Mouse (Mus musculus): Measurements from ENCODE around the gene Lpar1. TPM values are rescaled to one million over a fixed set of nuclear protein-coding genes. Genes with fewer than 3 reads are reported as not detected.

Lpar1 gene
- polyA plus RNA-seq, 1 experiment from 2014 or later = 150 TPM

GRCm38 (mm10) chr4:58527852-58528251 lies 25.8 kb downstream of the Lpar1 start:
- H3K4me1 ChIP-seq = peaks cover 24% of the 10 kb centered on the region
- H3K27ac ChIP-seq = no peak overlapping the region
- no peak for ATAC-seq (ENCODE audit: insufficient number of reproducible peaks, low FRiP score, low TSS enrichment, low read depth)
- H3K4me3 ChIP-seq = no peak overlapping the region
- 80% methylated on average over 3 of the region's 3 CpGs for WGBS
- H3K27me3 ChIP-seq = no peaks in the 10 kb centered on the region
- no peaks in the 10 kb centered on the region for H3K9me3 ChIP-seq
- no peak overlapping the region for H3K9ac ChIP-seq
- no peak overlapping the region for H3K4me2 ChIP-seq
- no peaks in the 10 kb centered on the region for H3K36me3 ChIP-seq

- Histone ChIP-seq H3K9ac (no peak overlapping the region), H3K27ac (no peak overlapping the region), H3K36me3 (no peaks in the 10 kb centered on the region), H3K4me2 (no peak overlapping the region), H3K4me1 (peaks cover 48% of the 10 kb centered on the region), H3K4me3 (no peak overlapping the region), H3K27me3 (no peaks in the 10 kb centered on the region), H3K9me3 (no peaks in the 10 kb centered on the region)
- WGBS = 31% methylated on average over 8 of the region's 8 CpGs
- ATAC-seq (ENCODE audit: insufficient number of reproducible peaks, low FRiP score, low TSS enrichment, low read depth) = no peak
Measured at GRCm38 (mm10) chr4:58521137-58521536, 32.6 kb downstream of the Lpar1 start.

- no peak overlapping the region for H3K9ac ChIP-seq
- H3K4me2 ChIP-seq = no peak overlapping the region
- no peaks in the 10 kb centered on the region for H3K36me3 ChIP-seq
- no peaks in the 10 kb centered on the region for H3K9me3 ChIP-seq
- 50% methylated on average over 5 of the region's 5 CpGs for WGBS
- H3K27me3 ChIP-seq = no peaks in the 10 kb centered on the region
- no peak for ATAC-seq (ENCODE audit: insufficient number of reproducible peaks, low FRiP score, low TSS enrichment, low read depth)
- H3K4me1 ChIP-seq = peaks cover 44% of the 10 kb centered on the region
- 0 out of 2 replicates have a peak overlapping the region, but pooled peaks have one; percentile 22 for H3K27ac ChIP-seq
- no peak overlapping the region for H3K4me3 ChIP-seq
Measured at GRCm38 (mm10) chr4:58520531-58520930, 33.2 kb downstream of the Lpar1 start.

- no peaks in the 10 kb centered on the region for H3K9me3 ChIP-seq
- no peak overlapping the region for H3K4me2 ChIP-seq
- H3K4me3 ChIP-seq = no peak overlapping the region
- H3K27me3 ChIP-seq = no peaks in the 10 kb centered on the region
- 53% methylated on average over 4 of the region's 4 CpGs for WGBS
- H3K9ac ChIP-seq = no peak overlapping the region
- no peak for ATAC-seq (ENCODE audit: insufficient number of reproducible peaks, low FRiP score, low TSS enrichment, low read depth)
- no peak overlapping the region for H3K27ac ChIP-seq
- H3K36me3 ChIP-seq = no peaks in the 10 kb centered on the region
- peaks cover 48% of the 10 kb centered on the region for H3K4me1 ChIP-seq
Measured at GRCm38 (mm10) chr4:58519891-58520290, 33.8 kb downstream of the Lpar1 start.

DNA sequence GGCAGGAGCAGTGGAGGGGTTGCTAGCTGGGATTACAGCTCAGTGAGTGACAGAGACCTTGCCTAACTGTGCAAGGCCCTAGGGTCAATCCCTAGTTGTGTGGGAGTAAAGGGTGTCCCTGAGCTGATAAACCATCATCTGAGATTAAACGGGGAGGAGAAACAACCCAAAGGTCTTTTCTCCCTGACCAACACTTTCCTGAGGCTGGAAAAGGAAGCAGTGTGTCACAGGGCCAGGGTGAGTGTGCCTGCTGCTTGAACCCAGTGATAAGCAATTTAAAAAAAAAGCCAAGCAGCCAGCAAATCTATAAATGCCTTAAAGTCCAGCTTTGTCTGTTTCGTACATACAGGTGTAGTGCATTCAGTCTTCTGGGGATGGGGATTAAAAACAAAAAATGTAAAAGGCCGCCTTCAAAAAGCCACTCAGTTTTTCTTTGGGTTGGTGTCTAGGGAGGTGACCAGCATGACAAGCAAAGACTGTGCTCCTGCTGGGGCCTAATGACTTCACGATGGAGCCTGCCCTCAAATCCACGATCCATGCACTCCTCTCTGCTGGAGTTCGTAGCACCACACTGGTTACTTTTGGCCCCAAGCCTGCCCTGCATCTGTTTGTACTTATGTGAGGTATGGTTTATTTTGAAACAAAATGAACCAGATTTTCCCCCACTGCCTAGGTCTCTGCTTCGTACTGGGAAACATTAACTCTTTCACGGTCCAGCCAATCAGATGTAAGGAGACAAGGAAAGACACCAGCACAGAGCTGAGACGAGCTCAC lies 35.3 kb downstream of the Lpar1 start:
- Histone ChIP-seq H3K36me3 (no peaks in the 10 kb centered on the region), H3K4me1 (peaks cover 48% of the 10 kb centered on the region), H3K27ac (peak overlapping the region; percentile 22; the same call in 1 of the 2 replicates), H3K9me3 (no peaks in the 10 kb centered on the region), H3K4me3 (no peak overlapping the region), H3K27me3 (no peaks in the 10 kb centered on the region), H3K9ac (no peak overlapping the region), H3K4me2 (no peak overlapping the region)
- 34% methylated on average over 9 of the region's 9 CpGs for WGBS
- no peak for ATAC-seq (ENCODE audit: insufficient number of reproducible peaks, low FRiP score, low TSS enrichment, low read depth)

DNA sequence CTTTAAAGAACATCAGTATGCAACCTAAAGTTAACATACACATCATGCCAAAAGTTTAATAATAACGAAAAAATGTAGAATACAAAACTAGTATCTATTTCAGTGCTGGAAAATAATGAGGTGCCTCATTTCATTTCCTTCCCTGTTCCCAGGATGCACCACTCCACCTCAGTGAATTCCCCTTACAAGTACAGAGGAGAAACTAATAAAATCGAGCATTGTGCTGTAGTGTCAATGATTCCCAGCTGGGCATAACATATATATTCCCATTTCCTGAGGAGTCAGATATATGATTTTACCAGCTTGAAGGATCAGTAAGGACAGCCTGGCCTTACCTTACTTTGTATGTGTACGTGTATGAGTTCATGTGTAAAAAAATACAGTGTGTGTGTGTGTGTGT lies 36.9 kb downstream of the Lpar1 start:
- peaks cover 45% of the 10 kb centered on the region for H3K4me1 ChIP-seq
- 32% methylated on average over 3 of the region's 3 CpGs for WGBS
- no peak overlapping the region for H3K4me2 ChIP-seq
- no peak overlapping the region for H3K9ac ChIP-seq
- H3K36me3 ChIP-seq = no peaks in the 10 kb centered on the region
- H3K4me3 ChIP-seq = no peak overlapping the region
- no peaks in the 10 kb centered on the region for H3K27me3 ChIP-seq
- H3K27ac ChIP-seq = peak overlapping the region; percentile 61; the same call in 1 of the 2 replicates
- H3K9me3 ChIP-seq = no peaks in the 10 kb centered on the region
- no peak for ATAC-seq (ENCODE audit: insufficient number of reproducible peaks, low FRiP score, low TSS enrichment, low read depth)

DNA sequence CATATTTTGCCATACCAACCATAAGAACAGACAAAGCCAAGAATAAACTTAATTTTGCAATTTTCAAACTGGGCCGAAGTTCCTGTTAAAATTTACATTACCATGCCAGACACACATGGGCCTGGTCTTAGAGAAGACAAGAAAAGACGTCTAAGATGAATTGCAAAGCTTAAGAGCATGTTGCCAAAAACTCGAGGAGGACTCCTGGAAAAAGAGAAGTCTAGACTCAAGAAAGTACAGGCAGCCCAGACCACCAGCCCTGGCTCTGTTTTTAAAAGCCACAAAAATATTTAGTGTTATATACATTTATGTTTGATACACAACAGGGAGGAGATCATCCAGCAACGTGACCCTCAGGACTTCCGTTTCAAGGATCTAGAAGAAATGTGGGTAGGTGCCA lies 37.5 kb downstream of the Lpar1 start:
- no peak for ATAC-seq (ENCODE audit: insufficient number of reproducible peaks, low FRiP score, low TSS enrichment, low read depth)
- Histone ChIP-seq H3K27ac (peak overlapping the region; percentile 17), H3K36me3 (no peaks in the 10 kb centered on the region), H3K9me3 (no peaks in the 10 kb centered on the region), H3K4me2 (no peak overlapping the region), H3K4me3 (no peak overlapping the region), H3K4me1 (peaks cover 39% of the 10 kb centered on the region), H3K9ac (no peak overlapping the region), H3K27me3 (no peaks in the 10 kb centered on the region)
- 42% methylated on average over 5 of the region's 5 CpGs for WGBS

DNA sequence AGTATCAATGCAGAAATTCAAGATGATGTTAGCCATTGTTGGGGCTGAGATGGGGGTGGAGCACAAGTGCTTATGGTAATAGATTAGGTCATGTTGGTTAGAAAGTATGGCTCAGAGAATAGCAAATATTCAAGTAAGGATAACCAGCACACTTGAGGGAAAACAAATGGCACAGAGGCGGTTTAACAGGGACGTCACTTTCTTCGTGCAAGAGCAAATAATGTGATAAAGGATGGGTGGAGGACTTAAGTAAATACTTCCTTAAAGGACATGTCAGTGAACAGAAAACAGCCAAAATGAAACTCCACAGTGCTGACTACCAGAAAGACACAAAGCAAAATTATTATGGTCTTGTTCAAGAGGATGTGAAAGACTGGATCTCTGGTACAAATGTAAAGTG lies 42.1 kb downstream of the Lpar1 start:
- no peak overlapping the region for H3K4me3 ChIP-seq
- no peaks in the 10 kb centered on the region for H3K27me3 ChIP-seq
- ATAC-seq (ENCODE audit: insufficient number of reproducible peaks, low FRiP score, low TSS enrichment, low read depth) = no peak
- WGBS = 73% methylated on average over 3 of the region's 3 CpGs
- H3K9me3 ChIP-seq = no peaks in the 10 kb centered on the region
- peaks cover 26% of the 10 kb centered on the region for H3K4me1 ChIP-seq
- no peak overlapping the region for H3K9ac ChIP-seq
- H3K4me2 ChIP-seq = no peak overlapping the region
- H3K36me3 ChIP-seq = no peaks in the 10 kb centered on the region
- H3K27ac ChIP-seq = no peak overlapping the region

GRCm38 (mm10) chr4:58508833-58509232 lies 44.9 kb downstream of the Lpar1 start:
- ATAC-seq (ENCODE audit: insufficient number of reproducible peaks, low FRiP score, low TSS enrichment, low read depth) = no peak
- WGBS = 45% methylated on average over 7 of the region's 7 CpGs
- Histone ChIP-seq H3K4me3 (no peak overlapping the region), H3K4me1 (peaks cover 29% of the 10 kb centered on the region), H3K9ac (no peak overlapping the region), H3K27ac (peak overlapping the region; percentile 52), H3K9me3 (no peaks in the 10 kb centered on the region), H3K27me3 (no peaks in the 10 kb centered on the region), H3K4me2 (no peak overlapping the region), H3K36me3 (peaks cover 9% of the 10 kb centered on the region)

GRCm38 (mm10) chr4:58507536-58507935 lies 46.2 kb downstream of the Lpar1 start:
- H3K27ac ChIP-seq = no peak overlapping the region
- no peak for ATAC-seq (ENCODE audit: insufficient number of reproducible peaks, low FRiP score, low TSS enrichment, low read depth)
- H3K9ac ChIP-seq = no peak overlapping the region
- H3K4me1 ChIP-seq = peaks cover 29% of the 10 kb centered on the region
- peaks cover 18% of the 10 kb centered on the region for H3K36me3 ChIP-seq
- no peak overlapping the region for H3K4me3 ChIP-seq
- H3K9me3 ChIP-seq = no peaks in the 10 kb centered on the region
- H3K27me3 ChIP-seq = no peaks in the 10 kb centered on the region
- WGBS = 83% methylated on average over 6 of the region's 6 CpGs
- no peak overlapping the region for H3K4me2 ChIP-seq

GRCm38 (mm10) chr4:58506539-58507527 lies 46.9 kb downstream of the Lpar1 start:
- peaks cover 18% of the 10 kb centered on the region for H3K36me3 ChIP-seq
- H3K27ac ChIP-seq = no peak overlapping the region
- H3K9me3 ChIP-seq = no peaks in the 10 kb centered on the region
- no peak overlapping the region for H3K9ac ChIP-seq
- ATAC-seq (ENCODE audit: insufficient number of reproducible peaks, low FRiP score, low TSS enrichment, low read depth) = no peak
- WGBS = 89% methylated on average over 4 of the region's 4 CpGs
- no peaks in the 10 kb centered on the region for H3K27me3 ChIP-seq
- H3K4me1 ChIP-seq = peaks cover 31% of the 10 kb centered on the region
- no peak overlapping the region for H3K4me3 ChIP-seq
- no peak overlapping the region for H3K4me2 ChIP-seq

DNA sequence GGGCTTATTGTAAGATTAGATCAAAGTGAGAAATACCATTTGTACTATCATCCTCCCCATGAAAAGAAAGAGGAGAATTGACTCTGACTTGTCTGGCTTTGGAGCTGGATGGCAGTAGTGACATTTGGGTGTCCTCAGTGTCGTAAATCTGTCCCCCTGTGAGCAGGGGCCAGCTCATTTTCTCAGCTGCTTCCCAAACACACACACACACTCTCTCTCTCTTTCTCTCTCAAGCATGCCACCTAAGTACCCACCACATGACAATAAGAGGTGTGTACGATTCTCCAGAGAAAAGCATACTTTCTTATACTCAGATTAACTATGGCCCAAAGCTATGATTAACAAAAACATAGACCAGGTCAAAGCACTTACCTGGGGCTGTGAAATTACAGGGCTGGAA lies 49.4 kb downstream of the Lpar1 start:
- H3K27ac ChIP-seq = no peak overlapping the region
- H3K36me3 ChIP-seq = peaks cover 19% of the 10 kb centered on the region
- no peak overlapping the region for H3K4me2 ChIP-seq
- H3K4me3 ChIP-seq = no peak overlapping the region
- no peak for ATAC-seq (ENCODE audit: insufficient number of reproducible peaks, low FRiP score, low TSS enrichment, low read depth)
- H3K27me3 ChIP-seq = no peaks in the 10 kb centered on the region
- peaks cover 43% of the 10 kb centered on the region for H3K4me1 ChIP-seq
- no peaks in the 10 kb centered on the region for H3K9me3 ChIP-seq
- WGBS = 79% methylated on average over 2 of the region's 2 CpGs
- no peak overlapping the region for H3K9ac ChIP-seq

Data from limb, embryonic 15.5 days (tissue).